In the genomic region with DNA sequence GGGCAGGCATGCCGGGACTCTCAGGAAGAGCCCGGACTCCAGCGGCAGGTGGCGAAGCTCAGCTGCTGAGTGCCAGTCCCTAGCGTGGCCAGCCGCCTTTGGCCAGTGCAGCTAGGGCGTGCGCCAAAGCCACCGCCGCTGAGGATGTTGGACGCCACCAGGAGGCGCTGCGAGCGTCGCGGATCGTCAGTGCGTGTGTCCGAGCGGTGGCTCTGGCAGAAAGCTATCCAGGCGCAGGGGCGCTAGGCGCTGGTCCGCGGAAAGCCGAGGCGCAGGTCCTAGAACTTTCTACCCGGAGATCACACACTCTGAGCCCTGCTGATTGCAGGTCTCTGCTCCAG, we compare ENCODE assay signal across 8 mouse cellular contexts.
A peak's percentile ranks its signal among the peaks of the same experiment; 100 is the strongest.
DNase-seq lines count a peak whose midpoint lies in the region; ATAC-seq lines count a peak whose summit lies in the region.

No protein-coding gene starts in this region.

- H3K4me2 ChIP-seq in embryonic facial prominence, embryonic 12.5 days (replicated peaks), result peak overlapping the region; percentile 56
- peak overlapping the region; percentile 65 for H3K4me2 ChIP-seq in limb, embryonic 13.5 days (replicated peaks)
- peak overlapping the region; percentile 76 for H3K4me2 ChIP-seq in midbrain, embryonic 15.5 days

- DNase-seq in CD4-positive, CD25-positive, alpha-beta regulatory T cell, adult 2 months (ENCODE audit: low read depth, low spot score), result peak; percentile 61
- DNase-seq in heart, adult 9 months (ENCODE audit: low spot score in 2 of 2), result peak; percentile 50 to 71
- peak; percentile 62 to 81 for DNase-seq in kidney, adult 8-10 months
- DNase-seq in splenic B cell, adult 2 months (ENCODE audit: low read depth, low spot score), result peak; percentile 48

- H3K9ac ChIP-seq in embryonic facial prominence, embryonic 12.5 days, result peak overlapping the region; percentile 12; the same call in 1 of the 2 replicates
- H3K9ac ChIP-seq in limb, embryonic 13.5 days, result peak overlapping the region; percentile 36
- H3K9ac ChIP-seq in midbrain, embryonic 15.5 days, result peak overlapping the region; percentile 39

- no peak overlapping the region for H3K27ac ChIP-seq in embryonic facial prominence, embryonic 12.5 days
- no peak overlapping the region for H3K27ac ChIP-seq in limb, embryonic 13.5 days
- peak overlapping the region; percentile 85 for H3K27ac ChIP-seq in midbrain, embryonic 15.5 days

- H3K4me1 ChIP-seq in embryonic facial prominence, embryonic 12.5 days, result peaks cover 13% of the 10 kb centered on the region
- H3K4me1 ChIP-seq in limb, embryonic 13.5 days, result peaks cover 21% of the 10 kb centered on the region
- peaks cover 33% of the 10 kb centered on the region for H3K4me1 ChIP-seq in midbrain, embryonic 15.5 days

- H3K36me3 ChIP-seq in embryonic facial prominence, embryonic 12.5 days, result no peaks in the 10 kb centered on the region
- no peaks in the 10 kb centered on the region for H3K36me3 ChIP-seq in limb, embryonic 13.5 days
- no peaks in the 10 kb centered on the region for H3K36me3 ChIP-seq in midbrain, embryonic 15.5 days (replicated peaks)
- H3K36me3 ChIP-seq in splenic B cell, adult 2 months (ENCODE audit: control insufficient read depth, insufficient read depth, low read length, poor library complexity, severe bottlenecking), result no peaks in the 10 kb centered on the region

- no peaks in the 10 kb centered on the region for H3K9me3 ChIP-seq in embryonic facial prominence, embryonic 12.5 days
- H3K9me3 ChIP-seq in limb, embryonic 13.5 days, result no peaks in the 10 kb centered on the region
- no peaks in the 10 kb centered on the region for H3K9me3 ChIP-seq in midbrain, embryonic 15.5 days

- WGBS in embryonic facial prominence, embryonic 12.5 days, result 1% methylated on average over 28 of the region's 28 CpGs
- WGBS in limb, embryonic 13.5 days, result under 1% methylated on average over 28 of the region's 28 CpGs
- 0% methylated on average over 28 of the region's 28 CpGs for WGBS in midbrain, embryonic 15.5 days

- ATAC-seq in CD4-positive, CD25-positive, alpha-beta regulatory T cell, adult 4 months, result no peak
- ATAC-seq in embryonic facial prominence, embryonic 12.5 days (ENCODE audit: insufficient number of reproducible peaks, insufficient read depth, low FRiP score, low TSS enrichment), result peak; percentile 37; the same call in 1 of the 2 replicates
- peak; percentile 55; the same call in 1 of the 2 replicates for ATAC-seq in limb, embryonic 13.5 days (ENCODE audit: low FRiP score, low read depth)
- peak; percentile 76 for ATAC-seq in midbrain, embryonic 15.5 days (replicated peaks)

- peaks cover 79% of the 10 kb centered on the region for H3K27me3 ChIP-seq in embryonic facial prominence, embryonic 12.5 days
- peaks cover 85% of the 10 kb centered on the region for H3K27me3 ChIP-seq in limb, embryonic 13.5 days
- 0 out of 2 replicates have a peak, but pooled peaks cover 2% of the 10 kb centered on the region for H3K27me3 ChIP-seq in midbrain, embryonic 15.5 days (replicated peaks)
- H3K27me3 ChIP-seq in splenic B cell, adult 2 months (ENCODE audit: control insufficient read depth, insufficient read depth, low read length, poor library complexity, severe bottlenecking), result no peaks in the 10 kb centered on the region

- peak overlapping the region; percentile 29 for H3K4me3 ChIP-seq in embryonic facial prominence, embryonic 12.5 days
- H3K4me3 ChIP-seq in limb, embryonic 13.5 days, result peak overlapping the region; percentile 35
- H3K4me3 ChIP-seq in midbrain, embryonic 15.5 days, result peak overlapping the region; percentile 31
